Comparison of ENCODE assay signal across 28 mouse cellular contexts in genomic region chr2:112727842-112728241, GRCm38 (mm10).
DNase-seq lines count a peak whose midpoint lies in the region; ATAC-seq lines count a peak whose summit lies in the region.
"Had no signal": no experiment of that assay in that cellular context is flagged by ENCODE, and none has a peak within 500 bp of the region (broad histone marks: within the 10 kb centered on the region; RNA-seq: fewer than 3 reads in every experiment).

No protein-coding gene starts in this region.

- H3K4me2 ChIP-seq in neural tube, embryonic 15.5 days, result no peak overlapping the region
- H3K4me2 ChIP-seq: forebrain, embryonic 13.5 days; heart, embryonic 12.5 days; hindbrain, embryonic 15.5 days; kidney, embryonic 15.5 days; limb, embryonic 12.5 days; liver, embryonic 11.5 days; lung, embryonic 15.5 days; midbrain, embryonic 12.5 days had no signal

- peaks cover under 1% of the 10 kb centered on the region; the same call in 1 of the 2 replicates for H3K4me1 ChIP-seq in neural tube, embryonic 15.5 days
- H3K4me1 ChIP-seq: forebrain, embryonic 13.5 days; heart, embryonic 12.5 days; kidney, embryonic 15.5 days; limb, embryonic 12.5 days; lung, embryonic 15.5 days; midbrain, embryonic 12.5 days had no signal

- H3K4me3 ChIP-seq in neural tube, embryonic 15.5 days (replicated peaks), result no peak overlapping the region
- H3K4me3 ChIP-seq: forebrain, embryonic 13.5 days; heart, adult 2 months; heart, embryonic 12.5 days; hindbrain, embryonic 15.5 days; kidney, embryonic 15.5 days; limb, embryonic 12.5 days; lung, embryonic 15.5 days; midbrain, embryonic 12.5 days had no signal

- H3K9ac ChIP-seq in neural tube, embryonic 15.5 days (replicated peaks), result no peak overlapping the region
- H3K9ac ChIP-seq: forebrain, embryonic 13.5 days; heart, embryonic 12.5 days; hindbrain, embryonic 15.5 days; kidney, embryonic 15.5 days; limb, embryonic 12.5 days; lung, embryonic 15.5 days; midbrain, embryonic 12.5 days had no signal

- H3K36me3 ChIP-seq in neural tube, embryonic 15.5 days, result no peaks in the 10 kb centered on the region
- H3K36me3 ChIP-seq: heart, embryonic 12.5 days; hindbrain, embryonic 15.5 days; kidney, embryonic 15.5 days; limb, embryonic 12.5 days; lung, embryonic 15.5 days; midbrain, embryonic 12.5 days had no signal

- no peaks in the 10 kb centered on the region for H3K9me3 ChIP-seq in neural tube, embryonic 15.5 days (replicated peaks)
- H3K9me3 ChIP-seq: forebrain, embryonic 13.5 days; heart, embryonic 12.5 days; hindbrain, embryonic 15.5 days; kidney, embryonic 15.5 days; limb, embryonic 12.5 days; lung, embryonic 15.5 days; midbrain, embryonic 12.5 days had no signal

- ATAC-seq in neural tube, embryonic 15.5 days (ENCODE audit: low FRiP score), result no peak
- ATAC-seq: activated CD4-positive, CD25-positive, alpha-beta regulatory T cell, adult 4 months; forebrain, embryonic 13.5 days had no signal

- no peak overlapping the region for H3K27ac ChIP-seq in neural tube, embryonic 15.5 days (replicated peaks)
- H3K27ac ChIP-seq: forebrain, embryonic 13.5 days; heart, adult 2 months; hindbrain, embryonic 15.5 days; kidney, embryonic 15.5 days; limb, embryonic 12.5 days; lung, embryonic 15.5 days; midbrain, embryonic 12.5 days had no signal

- intact Hi-C loops in left cerebral cortex, postnatal 4 days (cut with DNase I), result no loop called here
- intact Hi-C loops in left cerebral cortex, postnatal 25 days (cut with DNase I), result no loop called here

- no peaks in the 10 kb centered on the region for H3K27me3 ChIP-seq in neural tube, embryonic 15.5 days (replicated peaks)
- H3K27me3 ChIP-seq: forebrain, embryonic 13.5 days; heart, embryonic 12.5 days; hindbrain, embryonic 15.5 days; kidney, embryonic 15.5 days; limb, embryonic 12.5 days; lung, embryonic 15.5 days; midbrain, embryonic 12.5 days had no signal

- WGBS in neural tube, embryonic 15.5 days, result 48% methylated on average over 6 of the region's 6 CpGs

- peak; percentile 10 for DNase-seq in embryo, embryonic 10.5 days (ENCODE audit: low spot score)
- DNase-seq in embryo, embryonic 9.5 days (ENCODE audit: extremely low spot score), result no peak
- peak; percentile 30 for DNase-seq in left cerebral cortex, postnatal 4 days
- DNase-seq in left cerebral cortex, postnatal 25 days (ENCODE audit: low spot score in 2 of 2), result no peak
- DNase-seq in 3T3-L1 (ENCODE audit: low read depth, low spot score) (peak; percentile 48), adipocyte (ENCODE audit: low spot score) (peak; percentile 5)
- DNase-seq: adrenal gland, adult 8-10 months; cerebellum, adult 11 months; cerebellum, adult 9-10 months; gastrocnemius, postnatal 10 days; heart, adult 2 months; kidney, adult 18-20 months; kidney, postnatal 25 days; layer of hippocampus, postnatal 36 days; right cerebral cortex, adult 18-20 months; spleen, adult 18-20 months; thymus, adult 2 months; thymus, postnatal 36 days had no signal

Comparison
In these comparisons a context has a peak if more than half of its experiments do, and no peak if none do; other contexts are left out.
1. DNase-seq: peak in embryo, embryonic 10.5 days (single experiment), left cerebral cortex, postnatal 4 days (single experiment), 3T3-L1 (single experiment) and adipocyte (single experiment); none in embryo, embryonic 9.5 days (single experiment) and left cerebral cortex, postnatal 25 days (0 of 2).